Mouse (Mus musculus) liver, embryonic 12.5 days (tissue): ENCODE data around the gene Kif19a. TPM values are rescaled to one million over a fixed set of nuclear protein-coding genes. Genes with fewer than 3 reads are reported as not detected.

Experiments used
- ATAC-seq: fragments of 200-750 bp; cut with Nextera tagmentation; 2 replicates; pipeline ENCODE4 v1.8.0; 2017; ENCODE audit warnings: moderate number of reproducible peaks, mild to moderate bottlenecking, moderate library complexity
- H3K27ac ChIP-seq: fragments of 300-500 bp; sonication (generic); 2 replicates; pipeline ENCODE4 v1.5.1; 2016; ENCODE audit warnings: mild to moderate bottlenecking
- H3K27me3 ChIP-seq: fragments of 300-500 bp; sonication (generic); replicated peaks from 2 replicates; pipeline ENCODE4 v1.6.1; 2016; ENCODE audit warnings: mild to moderate bottlenecking, moderate library complexity
- H3K36me3 ChIP-seq: fragments of 300-500 bp; sonication (generic); 2 replicates; pipeline ENCODE4 v1.6.1; 2016; ENCODE audit warnings: mild to moderate bottlenecking, moderate library complexity
- H3K4me1 ChIP-seq: fragments of 300-500 bp; sonication (generic); 2 replicates; pipeline ENCODE4 v1.6.1; 2016
- H3K4me2 ChIP-seq: fragments of 300-500 bp; sonication (generic); 2 replicates; pipeline ENCODE4 v1.6.1; 2016; ENCODE audit warnings: mild to moderate bottlenecking, moderate library complexity
- H3K4me3 ChIP-seq: fragments of 300-500 bp; sonication (generic); 2 replicates; pipeline ENCODE4 v1.5.1; 2016; ENCODE audit warnings: mild to moderate bottlenecking, moderate library complexity
- H3K9ac ChIP-seq: fragments of 300-500 bp; sonication (generic); 2 replicates; pipeline ENCODE4 v1.6.1; 2016; ENCODE audit warnings: mild to moderate bottlenecking, moderate library complexity
- H3K9me3 ChIP-seq: fragments of 300-500 bp; sonication (generic); replicated peaks from 2 replicates; pipeline ENCODE4 v1.6.1; 2016; ENCODE audit warnings: mild to moderate bottlenecking, moderate library complexity
- WGBS: fragments of 180-500 bp; shearing (Covaris S2); methylation state at CpG from one replicate; pipeline ENCODE4 v1.1.7; 2016; ENCODE audit not compliant: insufficient replicate concordance; 5-methylcytosine and 5-hydroxymethylcytosine counted together
- polyA plus RNA-seq: library from polyadenylated mRNA; unstranded; fragments of >200 nt; fragmentation: Nextera tagmentation; extraction: Ambion mirVana; gene quantifications from 2 replicates; pipeline ENCODE4 v1.2.1, GENCODE M21; 2016

Gene Kif19a
- 0.13 TPM in 1 of 2 replicates, not detected in the other for polyA plus RNA-seq

DNA sequence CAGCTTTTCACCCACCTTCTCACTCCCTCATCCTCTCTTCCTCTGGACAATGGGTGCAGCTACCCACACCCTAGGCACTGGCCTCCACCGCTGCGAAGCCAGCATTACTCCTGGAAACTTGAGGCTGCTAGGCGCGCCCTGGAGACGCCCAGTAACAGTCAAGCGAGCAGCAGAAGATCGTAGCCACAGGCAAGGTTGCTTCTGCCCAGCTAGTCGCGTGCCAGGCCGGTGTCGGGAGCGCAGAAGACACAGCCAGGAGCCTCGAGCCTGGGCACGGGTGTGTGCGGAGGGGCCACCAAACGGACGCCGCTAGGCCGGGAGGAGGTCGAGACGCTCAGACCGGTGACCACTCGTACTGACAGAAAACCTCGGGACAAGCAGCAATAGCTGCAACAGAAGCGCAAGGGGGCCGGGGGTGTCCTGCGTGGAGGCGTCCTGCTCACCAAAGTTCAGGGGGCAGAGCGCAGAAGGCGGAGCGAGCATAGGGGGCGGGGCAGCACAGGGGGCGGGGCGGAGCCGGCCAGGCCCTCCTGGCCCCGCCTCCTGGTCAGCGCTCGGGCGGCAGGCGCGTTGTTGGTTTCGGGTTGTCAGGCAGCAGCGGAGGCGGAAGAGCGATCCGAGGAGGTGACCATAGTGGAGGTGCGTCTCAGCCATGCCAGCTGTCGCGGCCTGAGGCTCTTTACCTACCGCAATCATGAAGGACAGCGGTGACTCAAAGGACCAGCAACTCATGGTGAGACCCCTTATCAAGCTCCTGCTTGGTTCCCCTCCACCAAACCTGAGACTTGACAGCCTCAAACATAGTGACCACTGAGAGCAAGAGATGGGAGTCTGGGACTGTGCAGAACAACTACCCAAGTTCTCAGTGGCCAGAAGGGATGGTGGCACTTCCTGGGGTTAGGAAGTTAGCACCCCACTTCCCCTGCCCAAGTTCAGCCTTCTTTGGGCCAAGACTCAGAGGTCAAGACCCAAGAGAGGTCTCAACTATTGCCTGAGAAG lies at the start of gene Kif19a:
Kif19a (plus strand) TSS at position 569 of the 999 bp plus-strand sequence.
- no peaks in the 10 kb centered on the region for H3K36me3 ChIP-seq
- WGBS = 4% methylated on average over 51 of the region's 51 CpGs
- H3K9me3 ChIP-seq = no peaks in the 10 kb centered on the region
- no peak within 1 kb of the TSS; the same call in 1 of the 2 replicates for H3K9ac ChIP-seq
- peak within 1 kb of the TSS; percentile 49 for H3K4me3 ChIP-seq
- peak; percentile 67 for ATAC-seq
- H3K27me3 ChIP-seq = peaks cover 64% of the 10 kb centered on the region
- no peak within 1 kb of the TSS for H3K27ac ChIP-seq
- peak within 1 kb of the TSS; percentile 80 for H3K4me2 ChIP-seq
- peaks cover 12% of the 10 kb centered on the region for H3K4me1 ChIP-seq

DNA sequence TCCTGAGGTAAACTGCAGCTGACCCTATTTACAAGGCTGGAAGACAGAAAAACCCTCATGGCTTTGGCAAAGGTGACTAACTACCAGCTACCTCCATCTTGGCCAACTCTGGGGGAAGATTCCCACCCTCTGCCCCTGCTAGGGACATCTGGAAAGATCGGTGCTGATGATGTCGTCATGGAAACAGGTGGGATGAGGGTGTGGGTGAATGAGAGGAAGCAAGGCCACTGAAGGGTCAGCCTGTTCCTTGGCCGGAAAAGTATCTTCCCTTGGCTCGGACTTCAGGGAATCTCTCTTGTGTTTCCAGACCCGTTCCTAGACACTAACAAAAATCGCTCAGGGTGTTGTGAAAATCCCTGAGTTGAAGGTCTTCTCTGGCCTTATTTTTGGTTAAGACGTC lies 49.7 kb upstream of the Kif19a start:
- no peak overlapping the region for H3K4me2 ChIP-seq
- H3K9me3 ChIP-seq = no peaks in the 10 kb centered on the region
- WGBS = 68% methylated on average over 7 of the region's 7 CpGs
- no peaks in the 10 kb centered on the region for H3K4me1 ChIP-seq
- H3K36me3 ChIP-seq = no peaks in the 10 kb centered on the region
- H3K27me3 ChIP-seq = no peaks in the 10 kb centered on the region
- H3K9ac ChIP-seq = no peak overlapping the region
- H3K4me3 ChIP-seq = no peak overlapping the region
- ATAC-seq = no peak
- H3K27ac ChIP-seq = no peak overlapping the region

DNA sequence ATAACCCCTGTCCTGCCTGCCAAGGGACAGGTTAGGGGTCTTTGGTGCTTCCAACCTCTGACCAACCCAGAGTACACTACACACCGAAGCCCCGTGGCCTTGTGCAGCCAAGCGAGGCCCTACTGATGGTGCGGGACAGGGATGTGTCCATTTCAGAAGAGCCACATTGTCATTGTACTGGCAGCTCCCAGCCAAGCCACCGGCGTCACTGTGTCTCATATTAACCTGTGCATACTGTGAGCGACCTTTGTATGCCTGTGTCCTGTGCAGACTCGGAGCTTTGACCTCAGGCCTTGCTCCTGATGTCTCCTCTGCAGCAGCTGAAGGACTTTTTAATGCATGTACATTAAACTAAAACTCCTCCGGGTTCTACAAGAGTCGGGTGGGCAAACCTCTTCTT lies 44.7 kb upstream of the Kif19a start:
- no peak for ATAC-seq
- WGBS = 69% methylated on average over 10 of the region's 10 CpGs
- peaks cover 2% of the 10 kb centered on the region; the same call in 1 of the 2 replicates for H3K27me3 ChIP-seq
- no peak overlapping the region for H3K4me2 ChIP-seq
- no peaks in the 10 kb centered on the region for H3K36me3 ChIP-seq
- no peaks in the 10 kb centered on the region for H3K9me3 ChIP-seq
- no peak overlapping the region for H3K4me3 ChIP-seq
- H3K27ac ChIP-seq = no peak overlapping the region
- no peaks in the 10 kb centered on the region for H3K4me1 ChIP-seq
- no peak overlapping the region for H3K9ac ChIP-seq

DNA sequence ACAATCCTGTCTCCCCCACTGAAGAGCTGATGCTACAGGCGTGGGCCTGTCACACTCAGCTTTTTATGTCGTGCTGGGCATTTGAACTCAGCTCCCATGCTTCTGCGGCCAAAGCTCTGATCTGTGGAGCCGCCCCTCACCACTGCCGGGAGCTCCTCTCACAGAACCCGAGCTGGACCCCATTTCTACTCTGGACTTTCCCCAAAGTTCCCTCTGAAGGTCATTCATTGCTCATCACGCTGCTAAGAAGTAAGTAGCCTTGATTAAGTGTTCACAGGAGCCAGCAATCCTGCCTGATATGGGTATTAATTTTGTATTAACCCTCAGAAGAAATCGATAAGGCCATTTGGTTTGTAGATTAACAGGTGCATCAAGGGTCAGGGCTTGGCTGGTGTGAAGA lies 42.8 kb upstream of the Kif19a start:
- H3K9ac ChIP-seq = no peak overlapping the region
- no peaks in the 10 kb centered on the region for H3K9me3 ChIP-seq
- no peak overlapping the region for H3K4me2 ChIP-seq
- no peak for ATAC-seq
- peaks cover 21% of the 10 kb centered on the region for H3K27me3 ChIP-seq
- H3K27ac ChIP-seq = no peak overlapping the region
- H3K4me1 ChIP-seq = no peaks in the 10 kb centered on the region; the same call in 1 of the 2 replicates
- 70% methylated on average over 8 of the region's 8 CpGs for WGBS
- no peak overlapping the region for H3K4me3 ChIP-seq
- no peaks in the 10 kb centered on the region for H3K36me3 ChIP-seq

- H3K9ac ChIP-seq = no peak overlapping the region
- no peaks in the 10 kb centered on the region for H3K36me3 ChIP-seq
- no peak overlapping the region for H3K4me2 ChIP-seq
- WGBS = 62% methylated on average over 13 of the region's 13 CpGs
- no peak; the same call in 1 of the 2 replicates for ATAC-seq
- no peak overlapping the region for H3K4me3 ChIP-seq
- peaks cover 27% of the 10 kb centered on the region for H3K27me3 ChIP-seq
- H3K9me3 ChIP-seq = no peaks in the 10 kb centered on the region
- no peaks in the 10 kb centered on the region; the same call in 1 of the 2 replicates for H3K4me1 ChIP-seq
- H3K27ac ChIP-seq = no peak overlapping the region
Observed at GRCm38 (mm10) chr11:114723030-114723429, 42.2 kb upstream of the Kif19a start.

- Histone ChIP-seq H3K27ac (no peak overlapping the region), H3K9me3 (no peaks in the 10 kb centered on the region), H3K9ac (no peak overlapping the region), H3K36me3 (no peaks in the 10 kb centered on the region), H3K4me2 (no peak overlapping the region), H3K27me3 (peaks cover 41% of the 10 kb centered on the region), H3K4me1 (no peaks in the 10 kb centered on the region; the same call in 1 of the 2 replicates), H3K4me3 (no peak overlapping the region)
- no peak for ATAC-seq
- 42% methylated on average over 11 of the region's 11 CpGs for WGBS
Observed at GRCm38 (mm10) chr11:114724787-114725590, 40.2 kb upstream of the Kif19a start.

- Histone ChIP-seq H3K36me3 (no peaks in the 10 kb centered on the region), H3K4me2 (peak within 1 kb of the TSS; percentile 55), H3K4me1 (no peaks in the 10 kb centered on the region; the same call in 1 of the 2 replicates), H3K9me3 (no peaks in the 10 kb centered on the region), H3K27ac (no peak within 1 kb of the TSS), H3K27me3 (peaks cover 41% of the 10 kb centered on the region), H3K4me3 (peak within 1 kb of the TSS; percentile 32), H3K9ac (0 out of 2 replicates have a peak within 1 kb of the TSS, but pooled peaks have one; percentile 15)
- 11% methylated on average over 34 of the region's 34 CpGs for WGBS
- no peak for ATAC-seq
Observed at GRCm38 (mm10) chr11:114726965-114727825, 38.0 kb upstream of the Kif19a start, which contains the start of gene Dnaic2. Dnaic2 (plus strand) TSS chr11:114727408.

DNA sequence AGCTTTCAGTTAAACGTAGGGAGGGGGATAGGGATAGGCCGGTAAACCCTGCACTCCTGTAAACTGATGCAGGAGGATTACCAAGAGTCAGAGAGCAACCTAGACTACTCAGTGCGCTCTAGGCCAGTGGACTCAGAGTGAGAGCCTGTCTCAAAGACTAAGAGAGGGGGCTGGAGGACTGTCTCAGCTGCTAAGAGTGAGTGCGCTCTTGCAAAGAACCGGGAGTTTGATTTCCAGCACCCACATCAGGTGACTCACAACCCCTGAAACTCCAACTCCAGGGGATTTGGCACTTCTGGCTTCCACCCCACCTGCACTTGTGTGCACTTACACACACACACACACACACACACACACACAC lies 37.4 kb upstream of the Kif19a start:
- no peak overlapping the region for H3K9ac ChIP-seq
- peak overlapping the region; percentile 32; the same call in 1 of the 2 replicates for H3K4me3 ChIP-seq
- no peaks in the 10 kb centered on the region for H3K9me3 ChIP-seq
- 0 out of 2 replicates have a peak, but pooled peaks have one; percentile 28 for ATAC-seq
- WGBS = 29% methylated on average over 5 of the region's 5 CpGs
- peak overlapping the region; percentile 55; the same call in 1 of the 2 replicates for H3K4me2 ChIP-seq
- H3K36me3 ChIP-seq = no peaks in the 10 kb centered on the region
- H3K4me1 ChIP-seq = no peaks in the 10 kb centered on the region; the same call in 1 of the 2 replicates
- H3K27ac ChIP-seq = no peak overlapping the region
- peaks cover 44% of the 10 kb centered on the region for H3K27me3 ChIP-seq

- Histone ChIP-seq H3K4me3 (no peak overlapping the region), H3K9ac (no peak overlapping the region), H3K4me2 (no peak overlapping the region), H3K27ac (no peak overlapping the region), H3K27me3 (peaks cover 47% of the 10 kb centered on the region), H3K36me3 (no peaks in the 10 kb centered on the region), H3K4me1 (no peaks in the 10 kb centered on the region; the same call in 1 of the 2 replicates), H3K9me3 (no peaks in the 10 kb centered on the region)
- 26% methylated on average over 5 of the region's 5 CpGs for WGBS
- no peak for ATAC-seq
Observed at GRCm38 (mm10) chr11:114728333-114728732, 36.9 kb upstream of the Kif19a start.

DNA sequence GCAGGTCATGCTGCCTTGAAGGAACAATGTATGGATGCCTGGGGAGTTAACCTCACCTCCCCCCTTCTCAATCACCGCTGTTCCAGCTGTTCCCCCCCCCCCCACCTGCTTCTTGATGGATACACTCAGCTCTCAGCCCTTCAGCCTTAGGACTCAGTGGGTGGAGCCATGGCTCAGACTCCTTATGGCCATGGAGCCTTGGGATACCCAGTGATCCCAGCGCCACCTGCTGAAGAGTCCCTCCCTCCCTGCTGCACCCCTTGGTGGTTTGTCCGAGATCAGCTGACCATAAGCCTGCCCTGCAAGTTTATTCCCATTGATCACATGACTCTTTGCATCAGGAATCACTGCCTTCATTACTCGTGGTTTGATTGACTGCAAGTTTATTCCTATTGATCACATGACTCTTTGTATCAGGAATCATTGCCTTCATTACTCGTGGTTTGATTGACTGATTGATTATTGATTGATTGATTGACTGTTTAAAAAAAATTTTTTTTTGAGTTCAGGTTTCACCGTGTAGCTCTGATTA lies 35.3 kb upstream of the Kif19a start:
- ATAC-seq = no peak
- no peak overlapping the region for H3K4me2 ChIP-seq
- no peaks in the 10 kb centered on the region for H3K36me3 ChIP-seq
- H3K4me1 ChIP-seq = no peaks in the 10 kb centered on the region; the same call in 1 of the 2 replicates
- no peaks in the 10 kb centered on the region for H3K9me3 ChIP-seq
- H3K27ac ChIP-seq = no peak overlapping the region
- H3K4me3 ChIP-seq = no peak overlapping the region
- H3K27me3 ChIP-seq = peaks cover 47% of the 10 kb centered on the region
- no peak overlapping the region for H3K9ac ChIP-seq
- WGBS = 39% methylated on average over 6 of the region's 6 CpGs

GRCm38 (mm10) chr11:114731711-114732110 lies 33.5 kb upstream of the Kif19a start:
- no peak overlapping the region for H3K9ac ChIP-seq
- no peaks in the 10 kb centered on the region for H3K36me3 ChIP-seq
- WGBS = 79% methylated on average over 4 of the region's 4 CpGs
- no peaks in the 10 kb centered on the region; the same call in 1 of the 2 replicates for H3K4me1 ChIP-seq
- ATAC-seq = no peak
- H3K9me3 ChIP-seq = no peaks in the 10 kb centered on the region
- no peak overlapping the region for H3K4me2 ChIP-seq
- H3K4me3 ChIP-seq = no peak overlapping the region
- H3K27ac ChIP-seq = no peak overlapping the region
- H3K27me3 ChIP-seq = peaks cover 34% of the 10 kb centered on the region
